Mouse (Mus musculus) stomach, postnatal 0 days (tissue): Measurements from ENCODE around the gene Actr1a. TPM values are rescaled to one million over a fixed set of nuclear protein-coding genes. Genes with fewer than 3 reads are reported as not detected.

Experiments
- ATAC-seq: fragments of 200-750 bp; cut with Nextera tagmentation; 2 replicates; pipeline ENCODE4 v1.8.0; 2017; ENCODE audit not compliant: low FRiP score, low TSS enrichment
- DNase-seq: peaks from one replicate; pipeline ENCODE4 v3.0.0-alpha.2; 2016; ENCODE audit warnings: low spot score
- H3K27ac ChIP-seq: fragments of 300-500 bp; sonication (generic); replicated peaks from 2 replicates; pipeline ENCODE4 v1.5.1; 2014; ENCODE audit warnings: mild to moderate bottlenecking, control low read depth
- H3K27me3 ChIP-seq: fragments of 300-500 bp; sonication (generic); 2 replicates; pipeline ENCODE4 v1.6.1; 2014; ENCODE audit warnings: low read length; ENCODE audit not compliant: control insufficient read depth, insufficient read depth
- H3K36me3 ChIP-seq: fragments of 300-500 bp; sonication (generic); 2 replicates; pipeline ENCODE4 v1.6.1; 2014; ENCODE audit warnings: low read length, mixed read lengths; ENCODE audit not compliant: control insufficient read depth, insufficient read depth
- H3K4me1 ChIP-seq: fragments of 300-500 bp; sonication (generic); replicated peaks from 2 replicates; pipeline ENCODE4 v1.6.1; 2014; ENCODE audit warnings: antibody characterized with exemption; ENCODE audit not compliant: control insufficient read depth, insufficient read depth
- H3K4me2 ChIP-seq: fragments of 300-500 bp; sonication (generic); replicated peaks from 2 replicates; pipeline ENCODE4 v1.6.1; 2014; ENCODE audit warnings: low read depth, mild to moderate bottlenecking, control low read depth, moderate library complexity
- H3K4me3 ChIP-seq: fragments of 300-500 bp; sonication (generic); 2 replicates; pipeline ENCODE4 v1.5.1; 2014; ENCODE audit warnings: low read depth, low read length, control low read depth
- H3K9ac ChIP-seq: fragments of 300-500 bp; sonication (generic); 2 replicates; pipeline ENCODE4 v1.6.1; 2014; ENCODE audit warnings: mild to moderate bottlenecking, low read length, control low read depth, mixed read lengths
- H3K9me3 ChIP-seq: fragments of 300-500 bp; sonication (generic); 2 replicates; pipeline ENCODE4 v1.6.1; 2016; ENCODE audit warnings: low read length; ENCODE audit not compliant: control insufficient read depth
- CTCF ChIP-seq: IDR thresholded peaks from 2 replicates; pipeline ENCODE4 v1.5.1; 2016; ENCODE audit warnings: antibody characterized with exemption, low read depth, mild to moderate bottlenecking, moderate library complexity
- EP300 ChIP-seq: optimal IDR thresholded peaks from 2 replicates; pipeline ENCODE3; 2016; ENCODE audit warnings: antibody characterized with exemption
- WGBS: fragments of 180-500 bp; shearing (Covaris S2); extraction: QIAGEN DNeasy Blood & Tissue Kit; methylation state at CpG from one replicate; pipeline ENCODE4 v1.1.7; 2014; 5-methylcytosine and 5-hydroxymethylcytosine counted together
- polyA plus RNA-seq: library from polyadenylated mRNA; unstranded; fragments of >200 nt; fragmentation: Nextera tagmentation; extraction: Ambion mirVana; gene quantifications from 2 replicates; pipeline ENCODE4 v1.2.1, GENCODE M21; 2015

The Actr1a gene
- polyA plus RNA-seq, 1 experiment from 2014 or later: 90.1 TPM

- no peaks in the 10 kb centered on the region for H3K27me3 ChIP-seq
- no peak overlapping the region for H3K27ac ChIP-seq
- TF ChIP-seq EP300 (no peak), CTCF (no peak)
- no peak overlapping the region for H3K4me2 ChIP-seq
- ATAC-seq (no peak), DNase-seq (no peak)
- H3K9ac ChIP-seq: no peak overlapping the region
- H3K9me3 ChIP-seq: no peaks in the 10 kb centered on the region
- H3K4me3 ChIP-seq: no peak overlapping the region
- WGBS: 96% methylated on average over 1 of the region's 1 CpGs
- peaks cover 4% of the 10 kb centered on the region; the same call in 1 of the 2 replicates for H3K4me1 ChIP-seq
- no peaks in the 10 kb centered on the region for H3K36me3 ChIP-seq
These were observed 48.4 kb downstream of the Actr1a start for GRCm38 (mm10) chr19:46347146-46347545.

GRCm38 (mm10) chr19:46344710-46345419 lies 50.7 kb downstream of the Actr1a start:
- Histone ChIP-seq H3K4me2 (no peak overlapping the region), H3K9me3 (no peaks in the 10 kb centered on the region), H3K27me3 (no peaks in the 10 kb centered on the region), H3K9ac (no peak overlapping the region), H3K27ac (no peak overlapping the region), H3K4me1 (peaks cover 4% of the 10 kb centered on the region; the same call in 1 of the 2 replicates), H3K36me3 (no peaks in the 10 kb centered on the region), H3K4me3 (no peak overlapping the region)
- no peak for TF ChIP-seq EP300
- TF ChIP-seq CTCF: no peak
- DNase-seq: no peak
- no peak; the same call in 1 of the 2 replicates for ATAC-seq
- 22% methylated on average over 7 of the region's 7 CpGs for WGBS

GRCm38 (mm10) chr19:46339287-46339971 lies 56.1 kb downstream of the Actr1a start:
- H3K4me1 ChIP-seq: 0 out of 2 replicates have a peak, but pooled peaks cover 2% of the 10 kb centered on the region
- no peak overlapping the region for H3K4me3 ChIP-seq
- ATAC-seq: 0 out of 2 replicates have a peak, but pooled peaks have one; percentile 10
- H3K27ac ChIP-seq: peak overlapping the region; percentile 49
- no peaks in the 10 kb centered on the region for H3K27me3 ChIP-seq
- no peak overlapping the region for H3K9ac ChIP-seq
- no peak overlapping the region for H3K4me2 ChIP-seq
- 65% methylated on average over 6 of the region's 7 CpGs for WGBS
- no peaks in the 10 kb centered on the region for H3K9me3 ChIP-seq
- DNase-seq: peak; percentile 13
- no peaks in the 10 kb centered on the region for H3K36me3 ChIP-seq
- no peak for TF ChIP-seq EP300
- no peak for TF ChIP-seq CTCF

- TF ChIP-seq CTCF (no peak), EP300 (no peak)
- Histone ChIP-seq H3K4me1 (0 out of 2 replicates have a peak, but pooled peaks cover 2% of the 10 kb centered on the region), H3K4me2 (peak overlapping the region; percentile 81), H3K36me3 (no peaks in the 10 kb centered on the region), H3K4me3 (peak overlapping the region; percentile 73), H3K9ac (peak overlapping the region; percentile 38; the same call in 1 of the 2 replicates), H3K27ac (peak overlapping the region; percentile 49), H3K27me3 (no peaks in the 10 kb centered on the region), H3K9me3 (no peaks in the 10 kb centered on the region)
- no peak; the same call in 1 of the 2 replicates for ATAC-seq
- DNase-seq: no peak
- WGBS: 37% methylated on average over 6 of the region's 6 CpGs
These were observed 56.6 kb downstream of the Actr1a start for GRCm38 (mm10) chr19:46338942-46339286.

DNA sequence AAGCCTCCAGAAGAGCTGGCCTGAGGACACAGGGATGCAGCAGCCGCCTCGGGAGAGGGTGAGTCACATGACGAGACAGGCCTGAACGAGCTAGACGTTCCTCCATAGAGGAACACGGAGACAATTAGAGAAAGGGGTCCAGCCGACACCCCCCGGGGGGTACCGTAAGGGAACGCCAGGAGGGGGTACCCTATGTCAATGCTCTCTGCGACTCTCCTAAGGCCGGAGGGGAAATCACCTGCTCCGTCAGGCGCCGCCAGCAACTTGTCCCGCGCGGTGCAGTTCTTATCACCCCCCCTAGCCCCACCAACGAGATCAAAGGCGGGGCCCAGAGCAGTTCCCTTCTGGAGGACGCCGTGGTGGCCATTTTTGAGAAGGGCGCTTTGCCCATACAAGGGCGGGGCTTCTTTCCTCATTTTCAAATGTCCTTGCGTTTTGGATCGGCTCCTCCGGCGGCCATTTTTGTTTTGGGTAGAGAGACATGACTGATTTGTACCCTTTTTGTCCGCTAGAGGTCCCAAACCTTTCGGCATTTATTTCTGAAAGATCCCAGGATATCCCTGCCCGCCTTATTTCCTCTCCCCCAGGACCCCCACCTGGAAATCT lies 57.1 kb downstream of the Actr1a start, which contains the start of gene Cuedc2:
Gene Cuedc2, minus strand, starts transcription at position 372 of the 606 bp plus-strand sequence.
- no peaks in the 10 kb centered on the region for H3K36me3 ChIP-seq
- 0 out of 2 replicates have a peak, but pooled peaks cover 2% of the 10 kb centered on the region for H3K4me1 ChIP-seq
- H3K9me3 ChIP-seq: no peaks in the 10 kb centered on the region
- WGBS: under 1% methylated on average over 31 of the region's 31 CpGs
- DNase-seq (peak; percentile 96), ATAC-seq (peak; percentile 87)
- H3K27me3 ChIP-seq: no peaks in the 10 kb centered on the region
- H3K4me3 ChIP-seq: peak within 1 kb of the TSS; percentile 73
- H3K4me2 ChIP-seq: peak within 1 kb of the TSS; percentile 81
- peak; percentile 67 for TF ChIP-seq EP300
- TF ChIP-seq CTCF: peak; percentile 80
- peak within 1 kb of the TSS; percentile 50 for H3K27ac ChIP-seq
- H3K9ac ChIP-seq: peak within 1 kb of the TSS; percentile 73
